ENCODE assay signal across 8 mouse cellular contexts in the genomic region with DNA sequence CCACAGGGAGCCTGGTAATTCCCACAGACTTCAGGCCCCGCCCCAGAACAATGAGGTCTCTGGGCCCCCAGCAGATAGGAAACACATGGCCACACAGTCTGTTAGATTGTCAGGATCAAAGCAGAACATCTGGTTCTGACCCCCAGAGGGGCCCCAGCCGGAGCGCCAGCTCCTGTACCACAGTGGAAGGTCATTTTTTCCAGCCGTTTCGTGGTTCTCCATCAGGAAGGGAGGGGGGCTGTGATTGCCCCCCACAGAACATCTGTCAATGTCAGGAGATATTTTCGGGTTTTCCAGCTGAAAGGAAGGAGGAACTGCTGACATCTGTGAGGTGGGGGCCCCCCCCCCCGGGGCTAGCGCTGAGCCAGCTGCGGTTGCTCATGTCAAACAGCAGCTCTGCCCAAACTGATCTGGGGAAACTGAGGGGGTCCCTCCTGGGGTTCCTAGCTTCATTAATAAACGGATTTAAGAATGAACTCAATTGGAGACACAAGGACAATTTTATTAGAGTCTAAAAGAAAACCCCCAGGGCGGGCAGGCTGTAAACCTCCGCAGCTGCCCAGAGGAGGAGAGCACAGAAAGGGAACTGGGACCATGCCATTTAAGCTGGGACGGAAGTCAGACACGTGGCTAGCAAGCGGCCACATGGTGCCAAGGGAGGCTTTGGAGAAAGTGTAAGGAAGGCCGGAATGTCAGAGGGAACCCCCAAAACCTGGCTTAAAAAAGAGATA. TPM values are rescaled to one million over a fixed set of nuclear protein-coding genes. Genes with fewer than 3 reads are reported as not detected.
DNase-seq lines count a peak whose midpoint lies in the region; ATAC-seq and TF ChIP-seq lines count a peak whose summit lies in the region.

No protein-coding gene starts in this region.

- H3K27me3 ChIP-seq in heart, postnatal 0 days (ENCODE audit: control insufficient read depth, insufficient read depth, low read length) = no peaks in the 10 kb centered on the region
- no peaks in the 10 kb centered on the region for H3K27me3 ChIP-seq in liver, embryonic 12.5 days (replicated peaks)
- H3K27me3 ChIP-seq in midbrain, postnatal 0 days (ENCODE audit: insufficient read depth, low read length) = no peaks in the 10 kb centered on the region

- TF ChIP-seq EP300 in heart, postnatal 0 days (IDR thresholded peaks at IDR 0.05; ENCODE audit: low read depth) = no peak

- H3K27ac ChIP-seq in heart, postnatal 0 days (ENCODE audit: low read depth) = no peak overlapping the region
- H3K27ac ChIP-seq in liver, embryonic 12.5 days = peak overlapping the region; percentile 86
- no peak overlapping the region for H3K27ac ChIP-seq in midbrain, postnatal 0 days (ENCODE audit: low read depth, low read length)

- H3K36me3 ChIP-seq in heart, postnatal 0 days (replicated peaks; ENCODE audit: control insufficient read depth, insufficient read depth, low read length) = no peaks in the 10 kb centered on the region
- H3K36me3 ChIP-seq in liver, embryonic 12.5 days = no peaks in the 10 kb centered on the region
- H3K36me3 ChIP-seq in midbrain, postnatal 0 days (ENCODE audit: insufficient read depth, low read length) = no peaks in the 10 kb centered on the region

- H3K4me3 ChIP-seq in heart, postnatal 0 days (ENCODE audit: low read depth, low read length) = 0 out of 2 replicates have a peak overlapping the region, but pooled peaks have one; percentile 1
- peak overlapping the region; percentile 53 for H3K4me3 ChIP-seq in liver, embryonic 12.5 days
- no peak overlapping the region for H3K4me3 ChIP-seq in midbrain, postnatal 0 days (ENCODE audit: low read depth, low read length)

- ATAC-seq in heart, postnatal 0 days (ENCODE audit: insufficient read depth, low read depth) = peak; percentile 54
- peak; percentile 89 for ATAC-seq in liver, embryonic 12.5 days
- no peak for ATAC-seq in midbrain, postnatal 0 days (ENCODE audit: low FRiP score)
- ATAC-seq in erythroid progenitor cell, adult 5-6 weeks (replicated peaks; ENCODE audit: low FRiP score, poor library complexity, severe bottlenecking) = no peak

- H3K9ac ChIP-seq in heart, postnatal 0 days (replicated peaks; ENCODE audit: low read depth, low read length) = no peak overlapping the region
- peak overlapping the region; percentile 63 for H3K9ac ChIP-seq in liver, embryonic 12.5 days
- H3K9ac ChIP-seq in midbrain, postnatal 0 days (replicated peaks; ENCODE audit: low read length, poor library complexity, severe bottlenecking) = no peak overlapping the region

- 7% methylated on average over 16 of the region's 16 CpGs for WGBS in heart, postnatal 0 days
- WGBS in liver, embryonic 12.5 days (ENCODE audit: insufficient replicate concordance) = 4% methylated on average over 16 of the region's 16 CpGs
- 11% methylated on average over 16 of the region's 16 CpGs for WGBS in midbrain, postnatal 0 days

- no peaks in the 10 kb centered on the region for H3K9me3 ChIP-seq in heart, postnatal 0 days (replicated peaks; ENCODE audit: control insufficient read depth, low read length)
- no peaks in the 10 kb centered on the region for H3K9me3 ChIP-seq in liver, embryonic 12.5 days (replicated peaks)
- H3K9me3 ChIP-seq in midbrain, postnatal 0 days (ENCODE audit: low read length) = no peaks in the 10 kb centered on the region

- H3K4me1 ChIP-seq in heart, postnatal 0 days (ENCODE audit: control insufficient read depth, insufficient read depth) = peaks cover 12% of the 10 kb centered on the region; the same call in 1 of the 2 replicates
- H3K4me1 ChIP-seq in liver, embryonic 12.5 days = peaks cover 93% of the 10 kb centered on the region
- 0 out of 2 replicates have a peak, but pooled peaks cover 7% of the 10 kb centered on the region for H3K4me1 ChIP-seq in midbrain, postnatal 0 days (ENCODE audit: insufficient read depth, low read length)

- DNase-seq in adrenal gland, adult (ENCODE audit: inconsistent age in 2 of 2, low spot score in 1 of 2) = peak; percentile 50 to 70
- DNase-seq in adrenal gland, postnatal 4 days (ENCODE audit: low spot score in 2 of 2) = no peak
- peak; percentile 75 for DNase-seq in embryo, embryonic 9.5 days (ENCODE audit: extremely low spot score)
- DNase-seq in heart, postnatal 0 days (ENCODE audit: low spot score) = no peak
- peak; percentile 34 for DNase-seq in midbrain, postnatal 0 days (ENCODE audit: low spot score)
- DNase-seq in frontal cortex, adult 2 months (ENCODE audit: extremely low spot score in 1 of 2, low spot score in 1 of 2) = no peak

- no peak for TF ChIP-seq CTCF in heart, postnatal 0 days (IDR thresholded peaks at IDR 0.05; ENCODE audit: low read depth)
- no peak for TF ChIP-seq CTCF in midbrain, postnatal 0 days (IDR thresholded peaks at IDR 0.05)

- H3K4me2 ChIP-seq in heart, postnatal 0 days (ENCODE audit: low read depth, low read length) = peak overlapping the region; percentile 32
- H3K4me2 ChIP-seq in liver, embryonic 12.5 days = peak overlapping the region; percentile 71
- peak overlapping the region; percentile 24; the same call in 1 of the 2 replicates for H3K4me2 ChIP-seq in midbrain, postnatal 0 days (ENCODE audit: low read depth, low read length, poor library complexity, severe bottlenecking)

RNA-seq across cellular contexts. Expression of a gene that starts 16.0 kb away (rescaled TPM):
- 100 to 1,000 TPM in 1 of 2 experiments, 10 to 100 TPM in 1; 98.2 to 106 TPM for total RNA-seq in adrenal gland, postnatal 4 days (2021)
- total RNA-seq in heart, postnatal 0 days (2014; rRNA removed; ENCODE audit: low replicate concordance) = 36.4 and 36.9 TPM in 2 replicates
- polyA plus RNA-seq in heart, postnatal 0 days (2015; fragmentation: Nextera tagmentation; extraction: Ambion mirVana) = 4.4 and 4.8 TPM in 2 replicates
- 100 and 102 TPM in 2 replicates for polyA plus RNA-seq in liver, embryonic 12.5 days (2016; fragmentation: Nextera tagmentation; extraction: Ambion mirVana)
- 40.0 and 51.2 TPM in 2 replicates for total RNA-seq in midbrain, postnatal 0 days (2014; rRNA removed)
- polyA plus RNA-seq in midbrain, postnatal 0 days (2015; fragmentation: Nextera tagmentation; extraction: Ambion mirVana) = 11.5 and 13.2 TPM in 2 replicates
- 46.3 and 49.8 TPM in 2 replicates for polyA plus RNA-seq in frontal cortex, adult 2 months (2012; rRNA removed)
- total RNA-seq in erythroid progenitor cell, adult 5-6 weeks (2015; ENCODE audit: low replicate concordance) = 22.6 and 25.6 TPM in 2 replicates
- 22.3 and 26.0 TPM in 2 replicates for total RNA-seq in erythroid progenitor cell, adult 5-6 weeks (2017; ENCODE audit: low replicate concordance)

RNA-seq across cellular contexts. Expression of a gene that starts 18.5 kb away (rescaled TPM):
- 10 to 100 TPM; 30.2 to 37.8 TPM for total RNA-seq in adrenal gland, postnatal 4 days (2021)
- total RNA-seq in heart, postnatal 0 days (2014; rRNA removed; ENCODE audit: low replicate concordance) = 46.8 and 52.8 TPM in 2 replicates
- 12.1 and 15.4 TPM in 2 replicates for polyA plus RNA-seq in heart, postnatal 0 days (2015; fragmentation: Nextera tagmentation; extraction: Ambion mirVana)
- polyA plus RNA-seq in liver, embryonic 12.5 days (2016; fragmentation: Nextera tagmentation; extraction: Ambion mirVana) = 3.5 and 3.7 TPM in 2 replicates
- total RNA-seq in midbrain, postnatal 0 days (2014; rRNA removed) = 68.7 and 81.1 TPM in 2 replicates
- polyA plus RNA-seq in midbrain, postnatal 0 days (2015; fragmentation: Nextera tagmentation; extraction: Ambion mirVana) = 20.7 and 23.1 TPM in 2 replicates
- 28.9 and 29.2 TPM in 2 replicates for polyA plus RNA-seq in frontal cortex, adult 2 months (2012; rRNA removed)
- total RNA-seq in erythroid progenitor cell, adult 5-6 weeks (2015; ENCODE audit: low replicate concordance) = not detected in 2 replicates
- 0.64 and 1.4 TPM in 2 replicates for total RNA-seq in erythroid progenitor cell, adult 5-6 weeks (2017; ENCODE audit: low replicate concordance)

RNA-seq across cellular contexts. Expression of a gene that starts 58.1 kb away (rescaled TPM):
- under 1 TPM in 1 of 2 experiments, not detected in 1; 0.73 TPM for total RNA-seq in adrenal gland, postnatal 4 days (2021)
- not detected in 2 replicates for total RNA-seq in heart, postnatal 0 days (2014; rRNA removed; ENCODE audit: low replicate concordance)
- 0.07 TPM in 1 of 2 replicates, not detected in the other for polyA plus RNA-seq in heart, postnatal 0 days (2015; fragmentation: Nextera tagmentation; extraction: Ambion mirVana)
- not detected in 2 replicates for polyA plus RNA-seq in liver, embryonic 12.5 days (2016; fragmentation: Nextera tagmentation; extraction: Ambion mirVana)
- total RNA-seq in midbrain, postnatal 0 days (2014; rRNA removed) = not detected in 2 replicates
- polyA plus RNA-seq in midbrain, postnatal 0 days (2015; fragmentation: Nextera tagmentation; extraction: Ambion mirVana) = 0.09 and 0.10 TPM in 2 replicates
- polyA plus RNA-seq in frontal cortex, adult 2 months (2012; rRNA removed) = 0.97 and 1.2 TPM in 2 replicates
- not detected in 2 replicates for total RNA-seq in erythroid progenitor cell, adult 5-6 weeks (2015; ENCODE audit: low replicate concordance)
- total RNA-seq in erythroid progenitor cell, adult 5-6 weeks (2017; ENCODE audit: low replicate concordance) = not detected in 2 replicates

Comparison
In these comparisons a context has a peak if more than half of its experiments do, and no peak if none do; other contexts are left out.
1. DNase-seq: peak in adrenal gland, adult (2 of 2), embryo, embryonic 9.5 days (single experiment) and midbrain, postnatal 0 days (single experiment); none in adrenal gland, postnatal 4 days (0 of 2), heart, postnatal 0 days (single experiment) and frontal cortex, adult 2 months (0 of 2).
2. ATAC-seq: peak in heart, postnatal 0 days (single experiment) and liver, embryonic 12.5 days (single experiment); none in midbrain, postnatal 0 days (single experiment) and erythroid progenitor cell, adult 5-6 weeks (single experiment).
3. RNA of a gene that starts 18.5 kb away (total RNA-seq): 68.7 to 81.1 TPM in midbrain, postnatal 0 days, 46.8 to 52.8 TPM in heart, postnatal 0 days and 30.2 to 37.8 TPM in adrenal gland, postnatal 4 days; 0.64 to 1.4 TPM in erythroid progenitor cell, adult 5-6 weeks; every median in the first group is over 10 times any median in the second.
4. Peak in every context shown above with its lines, with median percentiles within 50 percentile points of each other: H3K4me2 ChIP-seq.